Mouse (Mus musculus) CH12.LX (cell line): ENCODE data around the gene Gm960. TPM values are rescaled to one million over a fixed set of nuclear protein-coding genes. Genes with fewer than 3 reads are reported as not detected.

ENCODE experiments used
- DNase-seq: peaks from one replicate; pipeline ENCODE4 v3.0.0-alpha.2; 2013; ENCODE audit errors: extremely low read depth
- H3K27ac ChIP-seq: 2 replicates; pipeline ENCODE4 v1.5.1; 2012; ENCODE audit warnings: low read depth, mild to moderate bottlenecking, control low read depth, moderate library complexity; ENCODE audit not compliant: insufficient read depth
- H3K27me3 ChIP-seq: replicated peaks from 2 replicates; pipeline ENCODE3; 2012; ENCODE audit warnings: inconsistent platforms
- H3K36me3 ChIP-seq, 2 experiments: replicated peaks in 1 of 2; 2 replicates each; pipeline versions ENCODE3 to v1.6.1; 2012; ENCODE audit warnings: inconsistent platforms in 1 of 2, low read length in 1 of 2, mild to moderate bottlenecking in 1 of 2, mixed read lengths in 1 of 2, moderate library complexity in 1 of 2; ENCODE audit not compliant: control insufficient read depth in 1 of 2, insufficient read depth in 1 of 2
- H3K4me1 ChIP-seq, 2 experiments: 2 replicates each; pipeline ENCODE4 v1.6.1; 2012; ENCODE audit warnings: inconsistent platforms in 1 of 2, moderate library complexity in 1 of 2; ENCODE audit not compliant: insufficient read depth in 2 of 2, control insufficient read depth in 1 of 2
- H3K4me2 ChIP-seq: 2 replicates; pipeline ENCODE4 v1.6.1; 2012; ENCODE audit warnings: low read depth, mild to moderate bottlenecking, control low read depth; ENCODE audit not compliant: poor library complexity, insufficient read depth, severe bottlenecking
- H3K4me3 ChIP-seq, 3 experiments: fragments of 150-350 bp in 1 of 3; sonication (generic) in 1 of 3; replicated peaks in 1 of 3; 2 replicates each; pipeline versions ENCODE3 to v1.5.1; 2011 to 2012; ENCODE audit warnings: low read depth in 2 of 3, low read length in 2 of 3, mild to moderate bottlenecking in 2 of 3, moderate library complexity in 2 of 3, control low read depth in 1 of 3, improper control_type of control experiment in 1 of 3, inconsistent platforms in 1 of 3, mixed read lengths in 1 of 3; ENCODE audit not compliant: poor library complexity in 1 of 3
- H3K79me2 ChIP-seq: replicated peaks from 2 replicates; pipeline ENCODE4 v1.6.1; 2012; ENCODE audit warnings: mild to moderate bottlenecking, moderate library complexity; ENCODE audit not compliant: control insufficient read depth, poor library complexity, insufficient read depth, severe bottlenecking; ENCODE audit errors: extremely low read depth
- H3K9ac ChIP-seq: 2 replicates; pipeline ENCODE4 v1.6.1; 2012; ENCODE audit warnings: low read depth, mild to moderate bottlenecking, control low read depth, moderate library complexity; ENCODE audit not compliant: insufficient read depth
- H3K9me3 ChIP-seq: replicated peaks from 2 replicates; pipeline ENCODE3; 2012; ENCODE audit warnings: low read length, inconsistent platforms, mixed read lengths
- CHD1 ChIP-seq: IDR thresholded peaks from 2 replicates; pipeline ENCODE4 v1.6.1; 2012; ENCODE audit warnings: low read depth, low read length, improper control_type of control experiment, inconsistent platforms
- CHD2 ChIP-seq: IDR thresholded peaks from 2 replicates; pipeline ENCODE4 v1.6.1; 2011; ENCODE audit warnings: low read length, improper control_type of control experiment
- CTCF ChIP-seq, 2 experiments: IDR thresholded peaks in 1 of 2; conservative IDR thresholded peaks in 1 of 2; 2 replicates each; pipeline ENCODE4 v1.5.1; 2011 to 2012; ENCODE audit warnings: low read depth in 2 of 2, low read length in 2 of 2, improper control_type of control experiment in 1 of 2, inconsistent platforms in 1 of 2, mild to moderate bottlenecking in 1 of 2, moderate library complexity in 1 of 2
- E2F4 ChIP-seq: IDR thresholded peaks from 2 replicates; pipeline ENCODE4 v1.6.1; 2011; ENCODE audit warnings: low read depth, low read length, improper control_type of control experiment; ENCODE audit not compliant: insufficient replicate concordance
- EP300 ChIP-seq: IDR thresholded peaks from 2 replicates; pipeline ENCODE4 v1.6.1; 2011; ENCODE audit warnings: low read length, improper control_type of control experiment
- ETS1 ChIP-seq: conservative IDR thresholded peaks from 2 replicates; pipeline ENCODE4 v1.6.1; 2012; ENCODE audit warnings: low read depth, mild to moderate bottlenecking, inconsistent platforms, low read length, improper control_type of control experiment, moderate library complexity
- GABPA ChIP-seq: IDR thresholded peaks from 2 replicates; pipeline ENCODE4 v1.6.1; 2012; ENCODE audit warnings: low read depth, low read length, improper control_type of control experiment, inconsistent platforms; ENCODE audit not compliant: insufficient replicate concordance
- HCFC1 ChIP-seq: IDR thresholded peaks from 2 replicates; pipeline ENCODE4 v1.6.1; 2012; ENCODE audit warnings: low read depth, mild to moderate bottlenecking, inconsistent platforms, low read length, improper control_type of control experiment
- JUN ChIP-seq: IDR thresholded peaks from 2 replicates; pipeline ENCODE4 v1.6.1; 2011; ENCODE audit warnings: low read depth, mild to moderate bottlenecking, low read length, improper control_type of control experiment, moderate library complexity; ENCODE audit not compliant: insufficient read depth
- JUND ChIP-seq: conservative IDR thresholded peaks from 2 replicates; pipeline ENCODE4 v1.6.1; 2011; ENCODE audit warnings: low read depth, low read length, improper control_type of control experiment
- MAFK ChIP-seq: IDR thresholded peaks from 2 replicates; pipeline ENCODE4 v1.6.1; 2011; ENCODE audit warnings: low read length, improper control_type of control experiment; ENCODE audit not compliant: insufficient replicate concordance
- MAX ChIP-seq: IDR thresholded peaks from 2 replicates; pipeline ENCODE4 v1.6.1; 2011; ENCODE audit warnings: low read length, improper control_type of control experiment
- MAZ ChIP-seq: IDR thresholded peaks from 2 replicates; pipeline ENCODE4 v1.6.1; 2012; ENCODE audit warnings: low read depth, mild to moderate bottlenecking, inconsistent platforms, low read length, improper control_type of control experiment, moderate library complexity
- MEF2A ChIP-seq: IDR thresholded peaks from 2 replicates; pipeline ENCODE4 v1.6.1; 2014; ENCODE audit warnings: low read depth, mild to moderate bottlenecking, inconsistent platforms, low read length, improper control_type of control experiment, borderline replicate concordance
- MXI1 ChIP-seq: IDR thresholded peaks from 2 replicates; pipeline ENCODE4 v1.6.1; 2011; ENCODE audit warnings: mild to moderate bottlenecking, low read depth, low read length, improper control_type of control experiment
- MYC ChIP-seq: IDR thresholded peaks from 2 replicates; pipeline ENCODE4 v1.6.1; 2011; ENCODE audit warnings: low read depth, mild to moderate bottlenecking, improper control_type of control experiment, low read length
- NELFE ChIP-seq: IDR thresholded peaks from 2 replicates; pipeline ENCODE4 v1.6.1; 2011; ENCODE audit warnings: low read depth, low read length, improper control_type of control experiment
- NRF1 ChIP-seq: IDR thresholded peaks from 2 replicates; pipeline ENCODE4 v1.6.1; 2014; ENCODE audit warnings: low read depth, mild to moderate bottlenecking, inconsistent platforms, low read length, improper control_type of control experiment, moderate library complexity
- PAX5 ChIP-seq: IDR thresholded peaks from 2 replicates; pipeline ENCODE4 v1.6.1; 2012; ENCODE audit warnings: low read length, inconsistent platforms, mixed read lengths
- POLR2A ChIP-seq: IDR thresholded peaks from 2 replicates; pipeline ENCODE4 v1.6.1; 2011; ENCODE audit warnings: low read depth, mild to moderate bottlenecking, improper control_type of control experiment, low read length
- POLR2AphosphoS2 ChIP-seq: IDR thresholded peaks from 2 replicates; pipeline ENCODE4 v1.6.1; 2011; ENCODE audit warnings: low read depth, low read length, improper control_type of control experiment
- RAD21 ChIP-seq: IDR thresholded peaks from 2 replicates; pipeline ENCODE4 v1.6.1; 2011; ENCODE audit warnings: low read depth, mild to moderate bottlenecking, low read length, improper control_type of control experiment, moderate library complexity
- RCOR1 ChIP-seq: conservative IDR thresholded peaks from 2 replicates; pipeline ENCODE4 v1.6.1; 2012; ENCODE audit warnings: low read depth, mild to moderate bottlenecking, inconsistent platforms, low read length, improper control_type of control experiment
- SIN3A ChIP-seq: IDR thresholded peaks from 2 replicates; pipeline ENCODE4 v1.6.1; 2012; ENCODE audit warnings: low read length, improper control_type of control experiment, inconsistent platforms
- TCF12 ChIP-seq: IDR thresholded peaks from 2 replicates; pipeline ENCODE4 v1.6.1; 2014; ENCODE audit warnings: low read depth, mild to moderate bottlenecking, inconsistent platforms, low read length, improper control_type of control experiment
- USF2 ChIP-seq: conservative IDR thresholded peaks from 2 replicates; pipeline ENCODE4 v1.6.1; 2011; ENCODE audit warnings: low read depth, low read length, improper control_type of control experiment
- ZC3H11A ChIP-seq: IDR thresholded peaks from 2 replicates; pipeline ENCODE4 v1.6.1; 2012; ENCODE audit warnings: low read depth, mild to moderate bottlenecking, inconsistent platforms, low read length, improper control_type of control experiment
- ZKSCAN1 ChIP-seq: IDR thresholded peaks from 2 replicates; pipeline ENCODE4 v1.6.1; 2012; ENCODE audit warnings: low read depth, inconsistent platforms, low read length, improper control_type of control experiment, borderline replicate concordance
- ZMIZ1 ChIP-seq: IDR thresholded peaks from 2 replicates; pipeline ENCODE4 v1.6.1; 2012; ENCODE audit warnings: low read depth, mild to moderate bottlenecking, inconsistent platforms, low read length, improper control_type of control experiment
- ZNF384 ChIP-seq: IDR thresholded peaks from 2 replicates; pipeline ENCODE4 v1.6.1; 2012; ENCODE audit warnings: low read depth, low read length, improper control_type of control experiment, inconsistent platforms
- dilution Hi-C: fragments of 300-500 bp; cut with MboI; formaldehyde crosslinking; loops from 2 replicates; pipeline ENCODE4 v1.14.3; 2020; ENCODE audit warnings: low sequenced_read_pairs; ENCODE audit not compliant: extremely low pct_unique_long_range_greater_than_20kb, extremely low pct_ligation_motif_present
- in situ Hi-C: fragments of 300-500 bp; cut with MboI; formaldehyde crosslinking; loops from 3 replicates; pipeline ENCODE4 v1.14.3; 2019; ENCODE audit warnings: low sequenced_read_pairs, low pct_ligation_motif_present, low pct_unique_long_range_greater_than_20kb, mixed read lengths
- polyA plus RNA-seq: library from polyadenylated mRNA; unstranded; fragments of >175 nt; gene quantifications from 2 replicates; pipeline ENCODE4 v1.2.1, GENCODE M21; 2012; ENCODE audit warnings: low read depth; ENCODE audit not compliant: insufficient read length
- total RNA-seq, 2 experiments: library from RNA; depleted of rRNA; stranded (reverse); fragments of 300-350 nt in 1 of 2; fragments of >200 nt in 1 of 2; gene quantifications; 2 replicates each; pipeline ENCODE4 v1.2.3; 2012 to 2014

The Gm960 gene
- total and polyA plus RNA-seq, 3 experiments: 0.38 TPM; not detected in 2

DNA sequence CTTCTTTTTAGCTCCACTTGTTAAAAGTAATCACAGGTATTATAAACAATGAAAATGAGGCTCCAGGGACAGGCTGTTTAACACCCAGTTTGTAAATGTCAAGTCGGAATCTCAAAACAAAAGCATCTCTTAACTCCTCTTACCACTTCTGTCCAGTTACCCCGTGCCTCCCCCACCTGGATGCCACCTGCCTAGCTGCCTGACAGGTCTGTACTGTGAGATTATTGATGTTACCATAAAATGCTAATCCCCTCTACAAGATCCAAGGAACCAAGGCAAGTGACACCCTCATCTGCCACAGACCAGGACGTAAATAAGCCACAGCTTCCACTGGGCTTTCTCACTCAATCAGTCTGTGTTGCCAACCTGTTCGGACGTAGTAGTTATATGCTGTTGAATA lies 1.4 kb upstream of the Gm960 start:
- peaks cover 40% of the 10 kb centered on the region for H3K27me3 ChIP-seq
- no peaks in the 10 kb centered on the region for H3K9me3 ChIP-seq
- H3K36me3 ChIP-seq: no peaks in the 10 kb centered on the region
- no peak for DNase-seq
- H3K27ac ChIP-seq: no peak overlapping the region
- H3K79me2 ChIP-seq: no peaks in the 10 kb centered on the region
- no peak overlapping the region for H3K9ac ChIP-seq
- in situ Hi-C loops: loop anchor here (10.0 kb wide), 1 partner anchor 45 kb away; no protein-coding TSS in a partner anchor
- no peak overlapping the region for H3K4me2 ChIP-seq
- TF ChIP-seq HCFC1: no peak
- no peak for TF ChIP-seq MYC
- TF ChIP-seq RCOR1: no peak
- no peak for TF ChIP-seq MAZ
- no peak for TF ChIP-seq MAX
- TF ChIP-seq CTCF (conservative IDR thresholded peaks at IDR 0.05 in 1 of 2, IDR thresholded peaks at IDR 0.05 in 1 of 2; ENCODE audit: low read depth in 2 of 2, low read length in 2 of 2): no peak
- TF ChIP-seq JUND: no peak
- TF ChIP-seq ZC3H11A: no peak
- TF ChIP-seq GABPA: no peak
- TF ChIP-seq MXI1: no peak
- TF ChIP-seq MEF2A: no peak
- TF ChIP-seq ZKSCAN1: no peak
- TF ChIP-seq ZMIZ1: no peak
- TF ChIP-seq CHD2: no peak
- no peak for TF ChIP-seq E2F4
- no peak for TF ChIP-seq RAD21
- TF ChIP-seq CHD1: no peak
- dilution Hi-C loops: no loop called here
- H3K4me3 ChIP-seq: no peak overlapping the region
- peaks cover 0 to 5% of the 10 kb centered on the region in 2 experiments; a peak in 2 of 4 replicates for H3K4me1 ChIP-seq

- Histone ChIP-seq H3K27ac (no peak overlapping the region), H3K4me1 (peaks cover 0 to 5% of the 10 kb centered on the region in 2 experiments; a peak in 2 of 4 replicates), H3K27me3 (peaks cover 41% of the 10 kb centered on the region), H3K36me3 (no peaks in the 10 kb centered on the region), H3K4me3 (no peak overlapping the region), H3K4me2 (no peak overlapping the region), H3K79me2 (no peaks in the 10 kb centered on the region), H3K9ac (no peak overlapping the region), H3K9me3 (no peaks in the 10 kb centered on the region)
- in situ Hi-C loops: loop anchor here (10.0 kb wide), 1 partner anchor 46 kb away; no protein-coding TSS in a partner anchor
- DNase-seq: no peak
- dilution Hi-C loops: no loop called here
- TF ChIP-seq ZMIZ1 (no peak), MAFK (no peak), EP300 (no peak), POLR2AphosphoS2 (no peak), TCF12 (no peak), NELFE (no peak), SIN3A (no peak), NRF1 (no peak), PAX5 (no peak), CTCF (conservative IDR thresholded peaks at IDR 0.05 in 1 of 2, IDR thresholded peaks at IDR 0.05 in 1 of 2; ENCODE audit: low read depth in 2 of 2, low read length in 2 of 2) (no peak), USF2 (no peak), ETS1 (no peak), JUND (no peak), ZNF384 (no peak), GABPA (no peak), CHD2 (no peak), JUN (no peak), POLR2A (no peak)
These were observed 388 bp upstream of the Gm960 start for GRCm38 (mm10) chr19:4698856-4699255.
